Mouse (Mus musculus): ENCODE measurements around the gene Rock2.

Rock2 gene

DNA sequence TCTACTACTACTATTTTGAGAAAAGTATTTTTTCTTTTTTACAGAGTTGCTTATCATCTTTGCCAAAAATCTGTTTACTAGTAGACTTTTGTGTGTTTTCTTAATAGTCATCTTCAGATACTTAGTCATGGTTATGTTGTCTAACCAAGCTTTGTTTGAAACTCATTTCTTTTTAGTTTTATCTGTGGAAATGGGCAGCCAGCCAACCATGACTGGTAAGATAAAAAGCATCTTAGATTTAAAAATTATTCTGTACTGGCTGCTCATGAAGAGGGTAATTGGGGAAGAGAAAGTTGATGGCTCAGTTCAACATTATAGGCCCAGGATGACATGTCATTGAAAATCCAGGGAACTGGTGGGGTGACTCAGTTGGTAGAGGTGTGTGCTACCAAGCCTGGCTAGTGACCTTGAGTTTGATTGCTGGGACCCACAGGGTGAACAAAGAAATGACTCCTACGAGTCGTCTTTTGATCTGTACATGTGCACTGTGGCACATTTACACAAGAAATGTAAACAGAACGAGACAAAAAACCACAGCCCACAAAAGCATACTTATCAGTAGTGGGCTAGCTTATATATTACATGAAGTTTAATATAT lies 6.0 kb downstream of the Rock2 start:
- DNase-seq (ENCODE audit: low spot score) = no peak

DNA sequence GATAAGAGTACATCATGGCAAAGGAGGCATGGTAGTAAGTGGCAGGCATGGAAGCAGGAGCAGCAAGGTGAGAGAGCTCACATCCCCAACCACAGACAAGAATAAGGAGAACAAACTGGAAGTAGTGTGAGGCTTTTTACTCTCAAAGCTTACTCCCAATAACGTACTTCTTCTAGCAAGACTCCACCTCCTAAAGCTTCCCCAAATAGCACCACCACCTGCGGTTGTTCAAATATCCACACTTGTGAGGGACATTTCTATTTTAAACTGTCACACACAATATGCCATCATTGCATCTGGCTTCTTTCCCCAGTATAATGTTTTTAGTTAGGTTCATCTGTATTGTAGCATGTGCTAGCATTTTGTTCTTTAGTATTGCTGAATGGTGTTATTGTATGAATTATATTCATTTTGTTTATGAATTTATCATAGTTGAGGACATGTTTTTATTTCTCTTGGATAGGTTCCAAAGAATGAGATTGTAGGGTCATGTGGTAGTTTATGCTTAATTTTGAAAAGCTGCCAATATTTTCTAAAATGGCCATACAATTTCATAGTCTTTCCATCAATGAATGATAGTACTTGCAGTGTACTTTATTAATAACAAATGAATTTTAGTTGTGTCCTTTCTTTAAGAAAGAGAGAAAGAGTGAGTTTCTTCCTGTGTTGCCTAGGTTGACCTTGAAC lies 9.4 kb downstream of the Rock2 start:
- no peak for DNase-seq (ENCODE audit: low spot score)

DNA sequence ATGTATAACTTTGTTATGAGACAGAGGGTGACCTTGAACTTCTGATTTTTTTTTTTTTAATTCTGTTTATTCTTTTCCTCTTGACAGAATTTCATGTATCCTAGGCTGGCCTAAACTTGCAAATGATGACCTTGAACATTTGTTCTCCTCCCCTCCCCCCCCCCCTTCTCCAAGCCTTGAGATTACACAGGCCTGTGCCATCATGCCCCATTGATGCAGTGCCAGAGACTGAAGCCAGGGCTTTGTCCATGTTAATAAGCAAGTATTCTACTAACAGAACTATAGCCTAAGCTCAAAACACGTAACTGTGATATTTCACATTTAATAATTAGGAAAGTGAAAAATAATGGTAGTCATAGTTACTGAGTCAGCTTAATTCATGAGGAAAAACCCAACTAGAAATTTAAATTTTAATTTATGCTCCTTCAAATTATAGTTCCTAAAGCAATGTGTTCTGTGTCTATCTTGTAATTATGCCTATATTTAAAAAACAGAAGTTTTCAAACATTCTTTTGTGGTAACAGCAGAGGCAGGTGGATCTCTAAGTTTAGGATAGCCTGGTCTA lies 12.7 kb downstream of the Rock2 start:
- no peak for DNase-seq (ENCODE audit: low spot score)

DNA sequence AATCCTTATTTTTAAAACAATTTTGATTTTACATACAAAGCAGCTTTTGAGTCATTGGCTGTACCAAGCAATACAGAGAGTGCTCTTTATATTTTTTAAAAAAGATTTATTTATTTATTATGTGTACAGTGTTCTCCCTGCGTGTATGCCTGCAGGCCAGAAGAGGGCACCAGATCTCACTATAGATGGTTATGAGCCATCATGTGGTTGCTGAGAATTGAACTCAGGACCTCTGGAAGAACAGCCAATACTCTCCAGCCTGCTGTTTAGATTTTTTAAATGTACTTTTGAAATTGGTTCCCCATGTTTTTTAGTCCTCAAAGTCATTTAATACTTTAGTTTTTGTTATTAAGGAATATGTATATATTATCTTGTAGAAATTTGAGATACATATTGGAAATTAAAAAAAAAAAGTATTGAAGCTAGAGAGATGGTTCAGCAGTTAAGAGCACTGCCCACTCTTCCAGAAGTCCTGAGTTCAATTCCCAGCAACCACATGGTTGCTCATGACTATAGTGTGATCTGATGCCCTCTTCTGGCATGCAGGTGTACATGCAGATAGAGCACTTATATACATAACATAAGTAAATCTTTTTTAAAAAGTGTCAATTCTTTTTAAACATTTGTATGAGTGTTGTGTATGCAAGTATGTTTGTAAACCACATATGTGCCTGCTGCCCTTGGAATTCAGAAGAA lies 13.4 kb downstream of the Rock2 start:
- no peak for DNase-seq (ENCODE audit: low spot score)

DNA sequence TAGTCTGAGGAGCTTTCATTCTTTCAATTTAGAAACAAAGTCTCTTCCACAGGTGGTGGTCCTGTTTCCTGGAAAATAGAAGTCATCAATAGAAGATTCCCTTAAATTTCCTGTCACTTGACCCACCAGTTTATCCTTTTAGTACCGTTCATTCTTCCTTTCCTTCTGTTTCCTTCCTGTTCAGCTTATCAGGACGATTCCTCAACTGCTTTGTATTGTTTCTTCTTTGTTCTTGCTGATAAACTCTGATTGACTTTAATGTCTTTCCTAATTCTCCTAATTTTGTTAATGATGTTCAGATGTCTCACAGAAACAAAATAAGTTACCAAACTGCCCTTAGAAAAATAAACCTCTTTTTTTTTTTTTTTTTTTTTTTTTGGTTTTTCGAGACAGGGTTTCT lies 16.8 kb downstream of the Rock2 start:
- no peak for DNase-seq (ENCODE audit: low spot score)

DNA sequence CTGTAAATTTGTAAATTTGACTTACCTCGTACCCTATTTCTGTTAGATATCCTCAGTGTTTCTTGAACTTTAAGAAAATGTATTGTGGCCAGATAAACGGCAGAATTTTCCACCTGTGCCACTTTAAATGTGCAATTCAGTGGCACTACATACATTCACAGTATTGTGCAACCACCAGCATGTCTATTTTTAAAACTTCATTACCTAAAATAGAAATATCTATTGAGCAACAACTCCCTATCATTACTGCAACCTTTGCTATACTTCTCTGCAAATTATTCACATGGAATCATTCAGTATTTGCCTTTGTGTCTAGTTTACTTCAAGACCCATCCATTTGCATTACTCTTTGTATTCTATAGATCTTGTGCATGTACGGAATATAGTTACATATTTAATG lies 17.9 kb downstream of the Rock2 start:
- no peak for DNase-seq (ENCODE audit: low spot score)

DNA sequence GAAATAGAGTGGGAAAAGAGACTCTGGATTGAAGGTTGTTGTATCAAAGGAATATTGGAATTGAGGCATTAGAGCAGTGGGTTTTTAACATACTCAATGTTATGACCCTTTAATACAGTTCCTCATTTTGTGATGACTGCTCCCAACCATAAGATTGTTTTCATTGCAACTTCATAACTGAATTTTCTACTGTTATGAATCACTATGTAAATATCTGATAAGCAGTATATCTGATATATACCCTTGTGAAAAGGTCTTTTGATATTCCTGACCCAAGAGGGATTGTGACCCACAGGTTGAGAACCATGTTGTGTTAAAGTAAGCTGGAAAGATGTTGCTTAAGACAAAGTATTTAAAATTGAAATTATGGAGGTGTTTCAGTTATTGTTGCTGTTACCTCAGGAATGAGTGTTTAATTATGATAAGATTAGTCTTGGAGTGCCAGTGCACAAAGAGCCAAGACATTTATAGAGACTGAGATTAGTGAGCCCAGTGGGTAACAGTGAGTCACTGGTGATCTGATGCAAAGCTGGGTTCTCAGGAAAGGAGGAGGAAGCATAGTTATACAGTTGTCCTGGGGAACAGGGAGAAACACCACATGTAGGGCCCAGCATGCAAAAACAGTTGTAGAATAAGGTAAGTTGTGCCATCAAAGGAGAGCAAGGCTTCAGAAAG lies 25.6 kb downstream of the Rock2 start:
- DNase-seq (ENCODE audit: low spot score) = no peak

DNA sequence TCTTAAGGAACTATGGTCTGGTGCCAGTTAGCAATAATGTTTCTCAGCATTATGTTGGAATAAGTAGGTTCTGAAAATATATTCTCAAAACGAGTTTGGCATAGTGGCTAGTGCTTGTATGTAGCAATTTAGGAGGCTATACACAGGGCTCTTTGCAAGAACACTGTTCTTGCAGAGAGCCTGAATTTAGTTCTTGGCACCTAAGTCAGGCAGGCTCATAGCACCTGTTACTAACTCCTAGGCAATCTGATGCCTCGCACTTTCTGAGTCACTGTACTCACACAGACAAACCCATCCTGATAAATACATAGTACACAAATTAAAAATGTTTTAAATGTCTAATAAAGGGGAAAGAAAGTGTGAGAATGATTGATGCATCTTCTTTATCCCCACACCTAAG lies 33.2 kb downstream of the Rock2 start:
- no peak for DNase-seq (ENCODE audit: low spot score)

DNA sequence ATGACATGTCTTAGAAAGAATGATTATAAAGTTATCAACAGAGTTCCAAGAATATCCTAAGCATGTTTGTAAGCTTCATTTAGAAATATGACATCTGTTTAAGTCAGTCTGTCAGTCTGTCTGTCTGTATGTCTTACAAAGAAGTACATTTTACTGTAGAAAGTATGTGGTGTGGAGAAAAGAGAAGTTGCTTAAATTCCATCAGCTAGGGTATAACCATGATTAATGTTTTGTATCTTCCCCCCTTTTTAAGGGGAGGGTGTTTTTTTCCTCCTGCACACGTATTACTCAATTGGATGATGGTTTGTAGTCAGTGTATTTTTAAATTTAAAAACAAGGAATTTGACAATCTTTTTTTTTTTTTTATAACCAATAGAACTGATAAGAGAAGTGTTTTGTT lies 39.7 kb downstream of the Rock2 start:
- DNase-seq (ENCODE audit: low spot score) = no peak

DNA sequence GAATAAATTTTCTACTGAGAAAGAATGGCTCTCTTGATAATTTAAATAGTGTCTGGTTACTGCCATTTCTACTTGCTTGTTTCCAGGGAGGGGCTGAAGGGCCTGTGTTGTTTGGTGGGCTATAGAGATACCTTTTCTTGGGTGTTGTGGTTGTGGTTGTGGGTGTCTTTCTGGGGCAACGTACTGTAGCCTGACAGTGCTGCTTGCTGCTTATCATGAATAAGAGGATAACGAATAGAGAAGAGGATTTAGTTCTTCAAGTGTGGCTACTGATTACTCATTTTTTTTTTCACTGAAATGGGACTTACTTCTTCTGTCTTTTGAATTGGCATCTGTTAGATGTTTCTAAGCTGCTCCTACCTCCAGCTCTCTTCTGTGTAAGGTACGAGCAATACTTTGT lies 47.3 kb downstream of the Rock2 start:
- DNase-seq (ENCODE audit: low spot score) = no peak

DNA sequence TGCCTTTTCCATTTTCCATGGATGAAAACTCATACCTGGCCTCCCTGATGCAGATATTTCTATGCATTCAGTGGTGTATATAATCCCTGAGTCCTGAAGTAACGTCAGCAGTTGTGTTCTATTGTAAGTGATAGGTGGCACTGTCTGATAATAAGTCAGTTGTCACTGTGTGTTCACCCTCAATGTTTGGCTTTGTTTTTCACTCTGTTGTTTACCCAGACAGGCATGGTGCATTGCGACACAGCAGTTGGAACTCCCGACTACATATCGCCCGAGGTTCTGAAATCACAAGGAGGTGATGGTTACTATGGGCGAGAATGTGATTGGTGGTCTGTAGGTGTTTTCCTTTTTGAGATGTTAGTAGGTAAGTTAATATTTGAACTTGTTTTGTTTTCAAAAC lies 53.5 kb downstream of the Rock2 start:
- no peak for DNase-seq (ENCODE audit: low spot score)

DNA sequence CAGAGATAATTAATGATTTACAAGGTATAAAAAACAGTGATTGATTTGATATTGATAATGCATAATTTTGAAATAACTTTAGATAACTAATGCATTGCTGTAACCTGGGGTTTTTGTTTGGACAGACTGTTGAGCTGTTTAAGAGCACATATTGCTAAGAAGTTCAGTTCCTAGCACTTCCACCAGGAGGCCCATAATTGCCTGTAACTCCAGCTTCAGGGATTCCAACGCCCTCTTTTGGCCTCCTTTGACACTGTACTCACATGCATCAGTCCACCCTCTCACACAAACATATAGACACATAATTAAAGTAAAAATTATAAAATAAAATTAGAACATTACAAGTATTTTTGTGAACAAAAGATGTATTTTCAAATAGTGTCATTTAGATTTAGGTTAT lies 64.2 kb downstream of the Rock2 start:
- no peak for DNase-seq (ENCODE audit: low spot score)

DNA sequence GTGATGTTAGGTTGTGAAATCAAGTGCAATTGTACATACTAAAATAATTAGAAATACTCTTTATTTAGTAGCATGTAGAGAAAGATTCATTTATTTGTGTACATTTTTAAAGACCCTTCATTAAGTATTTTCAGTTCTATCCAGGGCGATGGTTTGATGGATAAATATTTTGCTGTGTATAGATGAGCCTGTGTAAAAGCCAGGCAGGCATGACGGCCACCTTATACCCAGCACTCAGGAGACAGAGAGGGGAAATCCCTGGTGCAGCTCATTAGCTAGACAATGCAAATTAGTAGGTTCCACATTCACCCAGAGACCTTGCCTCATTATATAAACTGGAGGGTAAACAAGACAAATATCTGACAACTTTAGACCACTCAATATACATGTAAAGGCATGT lies 68.7 kb downstream of the Rock2 start:
- DNase-seq (ENCODE audit: low spot score) = no peak

DNA sequence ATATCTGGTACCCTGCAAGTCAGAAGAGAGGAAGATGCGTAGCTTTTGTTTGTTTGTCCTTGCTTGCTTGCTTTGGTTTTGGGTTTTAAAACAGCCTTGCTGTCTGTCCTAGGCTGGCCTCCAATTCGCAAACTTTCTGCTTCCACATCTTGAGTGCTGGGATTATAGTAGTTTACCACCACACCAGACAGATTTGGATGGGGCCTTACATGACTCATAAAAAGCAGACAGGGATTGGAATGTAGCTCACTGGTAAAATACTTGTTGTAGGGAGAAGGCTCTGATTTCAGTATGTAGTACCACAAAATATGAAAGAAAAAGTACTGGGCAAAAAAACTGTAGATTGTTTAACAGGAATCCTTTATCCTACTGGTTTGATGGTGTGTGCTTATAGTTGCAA lies 72.1 kb downstream of the Rock2 start:
- DNase-seq (ENCODE audit: low spot score) = no peak

DNA sequence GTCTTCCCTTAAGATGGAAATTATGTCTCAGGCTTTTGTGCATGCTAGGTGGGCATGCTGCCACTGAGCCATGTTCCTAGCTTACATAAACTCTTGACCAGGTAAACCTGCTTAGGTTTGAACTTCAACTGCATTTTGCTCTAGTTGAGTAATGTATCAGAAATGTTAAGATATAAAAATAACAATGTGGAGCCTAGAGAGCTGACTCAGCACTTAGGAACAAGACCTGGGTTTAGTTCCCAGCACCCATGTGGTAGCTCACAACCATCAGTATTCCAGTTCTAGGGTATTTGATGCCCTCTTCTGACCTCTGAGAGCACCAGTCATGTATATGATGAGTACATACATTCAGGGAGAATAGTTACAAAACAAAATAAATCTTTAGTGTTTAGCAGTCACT lies 82.4 kb downstream of the Rock2 start:
- DNase-seq (ENCODE audit: low spot score) = no peak

DNA sequence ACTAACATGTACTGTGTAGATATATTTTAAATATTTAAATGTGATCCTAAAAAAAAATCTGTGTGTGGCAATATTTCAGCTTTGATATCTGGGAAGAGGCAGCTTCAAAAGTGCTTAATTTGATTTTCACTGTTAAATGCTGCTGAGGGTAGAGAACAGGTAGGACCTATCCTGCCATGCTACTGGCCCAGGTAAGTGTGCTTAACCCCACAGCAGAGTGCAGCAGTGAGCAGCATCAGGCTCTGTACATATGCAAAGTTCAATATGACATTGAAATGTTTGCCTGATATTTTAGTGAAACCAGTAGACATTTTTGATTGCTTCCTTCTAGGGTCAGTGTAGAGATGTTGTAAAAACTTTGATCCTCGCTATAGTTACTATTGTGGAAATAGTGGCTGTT lies 91.1 kb downstream of the Rock2 start:
- DNase-seq (ENCODE audit: low spot score) = no peak

DNA sequence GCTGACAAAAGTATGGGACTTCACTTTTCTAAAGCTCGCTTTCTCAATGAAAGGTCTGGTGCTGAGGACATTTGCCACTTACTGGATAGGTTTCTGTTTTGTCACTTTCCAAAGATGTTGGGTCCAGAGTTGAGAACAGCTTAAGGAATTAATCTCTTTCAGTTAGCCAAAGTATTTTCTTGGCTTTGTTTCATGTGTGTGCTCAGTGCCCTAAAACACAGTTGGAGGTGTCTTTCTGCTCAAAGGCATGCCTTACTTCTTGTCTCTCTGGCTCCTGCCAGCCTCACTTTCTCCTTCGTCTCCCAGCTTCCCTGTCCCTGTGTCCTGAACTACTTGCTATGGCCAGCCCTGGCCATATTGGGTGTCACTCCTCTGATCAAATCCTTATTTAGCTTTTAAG lies 96.7 kb downstream of the Rock2 start:
- no peak for DNase-seq (ENCODE audit: low spot score)

DNA sequence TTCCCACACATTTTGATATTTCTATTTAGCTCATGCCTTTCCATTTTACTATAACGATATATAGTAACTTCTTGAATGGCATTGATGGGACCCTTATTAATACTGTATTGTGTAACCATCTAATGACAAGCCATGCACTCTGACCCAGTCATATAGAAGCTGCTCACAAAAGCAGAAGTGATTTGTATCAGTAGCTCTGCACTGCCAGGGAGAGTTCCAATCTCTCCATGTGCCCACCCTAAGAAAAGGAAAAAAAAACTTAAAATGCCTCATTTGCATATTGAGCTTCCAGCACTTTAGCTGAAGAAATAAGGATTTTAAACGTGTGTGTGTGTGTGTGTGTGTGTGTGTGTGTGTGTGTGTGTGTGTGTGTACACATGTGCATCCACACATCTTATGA lies 97.7 kb downstream of the Rock2 start:
- no peak for DNase-seq (ENCODE audit: low spot score)

DNA sequence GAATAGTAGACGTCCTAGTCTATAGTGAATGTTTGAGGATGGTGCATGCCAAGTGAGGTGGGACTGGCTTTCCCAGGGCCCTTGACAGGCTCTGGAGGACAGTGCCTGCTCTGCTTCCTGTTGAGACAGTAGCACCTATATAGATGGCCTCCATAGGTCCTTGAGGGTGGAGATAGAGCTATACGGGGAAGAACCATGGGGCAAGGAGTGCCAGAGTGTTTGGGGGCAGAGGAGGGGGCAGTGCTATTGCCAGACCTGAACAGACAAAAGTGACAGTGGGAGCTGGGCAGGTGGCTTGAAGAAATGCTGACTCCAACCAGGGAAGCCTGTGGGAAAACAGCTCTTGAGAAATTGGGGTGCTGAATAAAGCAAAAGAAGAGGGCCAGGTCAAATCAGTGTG lies 99.6 kb downstream of the Rock2 start:
- DNase-seq (ENCODE audit: low spot score) = no peak

DNA sequence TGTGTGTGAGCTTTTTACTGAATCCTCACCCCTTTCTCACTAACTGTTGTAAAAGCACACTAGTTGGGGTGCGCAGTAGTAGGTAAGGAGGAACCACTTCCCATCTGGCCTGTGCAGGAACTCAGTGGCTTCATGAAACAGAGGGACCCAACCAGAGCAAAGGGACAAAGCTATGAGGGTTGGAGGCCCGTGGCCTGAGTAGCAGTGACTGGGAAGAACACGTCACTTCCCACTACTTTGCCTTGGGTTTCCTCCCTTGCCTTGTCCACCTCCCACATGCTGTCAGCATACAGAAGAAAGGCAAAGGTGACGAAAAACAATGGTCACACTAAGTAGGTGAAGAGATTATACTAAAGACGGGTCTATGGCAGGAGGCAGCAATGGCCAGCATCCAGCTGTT lies 101.6 kb downstream of the Rock2 start:
- no peak for DNase-seq (ENCODE audit: low spot score)

DNA sequence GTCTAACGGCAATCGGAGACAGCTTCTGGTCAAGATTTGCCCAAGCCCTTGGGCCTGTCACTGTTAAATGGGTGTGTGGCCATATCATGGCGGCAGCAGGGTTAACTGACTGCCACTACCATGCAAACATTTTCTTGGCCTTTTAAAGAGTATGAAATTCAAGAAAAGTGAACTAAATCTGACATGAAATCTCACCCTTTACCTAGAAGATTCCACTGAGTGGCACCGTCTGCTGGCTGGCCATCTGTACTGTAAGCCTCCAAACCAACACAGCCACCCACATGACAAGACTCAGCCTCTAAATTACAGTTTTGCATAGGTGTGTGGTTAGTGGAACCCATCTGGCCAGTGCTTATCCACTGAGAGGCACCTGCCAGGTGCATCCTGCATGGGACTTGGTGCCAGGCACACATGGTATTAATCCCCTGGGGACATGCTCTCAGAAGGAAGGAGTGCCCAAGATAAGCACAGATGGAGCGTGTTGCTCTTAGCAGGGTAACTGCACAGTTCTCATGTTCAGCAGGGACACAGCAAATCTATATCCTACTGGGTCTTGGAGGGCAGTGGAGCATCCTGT lies 102.3 kb downstream of the Rock2 start:
- no peak for DNase-seq (ENCODE audit: low spot score)

DNA sequence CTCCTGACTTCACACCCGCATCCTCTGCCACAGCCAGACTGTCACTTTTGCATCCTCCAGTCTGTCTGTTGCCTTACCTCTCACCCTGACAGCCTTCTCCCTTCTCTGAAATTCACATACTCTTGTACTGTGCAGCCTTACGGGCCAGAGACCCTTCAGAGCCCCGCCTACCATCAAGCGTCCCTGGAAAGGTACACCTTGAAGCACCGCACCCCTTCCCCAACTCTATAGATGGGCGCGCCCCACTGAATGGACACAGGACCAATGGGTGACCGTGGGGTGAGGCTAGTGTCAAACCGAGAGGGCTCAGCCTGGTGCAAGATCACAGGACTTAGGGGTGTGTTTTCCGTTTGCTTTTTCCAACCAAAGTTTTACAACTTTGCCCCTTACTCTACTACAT lies 104.5 kb downstream of the Rock2 start:
- DNase-seq (ENCODE audit: low spot score) = no peak

Data from ovary, postnatal 14 days (tissue).